Mouse (Mus musculus): Measurements from ENCODE around the gene Fos. TPM values are rescaled to one million over a fixed set of nuclear protein-coding genes. Genes with fewer than 3 reads are reported as not detected.
"Not testable (repeated sequence)": the region's sequence is repeated elsewhere in the genome, so short reads cannot be mapped to it uniquely, and the experiment has no call there.

Gene Fos
- polyA plus RNA-seq, 1 experiment from 2014 or later, result 33.8 TPM

- Histone ChIP-seq H3K4me1 (ENCODE audit: insufficient read depth, low read depth, low read length) (peaks cover 9% of the 10 kb centered on the region; the same call in 1 of the 2 replicates), H3K9me3 (ENCODE audit: low read length) (no peaks in the 10 kb centered on the region), H3K27ac (ENCODE audit: low read length) (peak overlapping the region; percentile 34), H3K9ac (replicated peaks; ENCODE audit: low read depth) (no peak overlapping the region), H3K27me3 (replicated peaks; ENCODE audit: insufficient read depth, low read length) (no peaks in the 10 kb centered on the region), H3K36me3 (ENCODE audit: insufficient read depth, low read length) (no peaks in the 10 kb centered on the region), H3K4me3 (ENCODE audit: low read depth, low read length) (no peak overlapping the region), H3K4me2 (replicated peaks; ENCODE audit: low read depth, low read length) (no peak overlapping the region)
- no peak for TF ChIP-seq CTCF (IDR thresholded peaks at IDR 0.05)
- no peak for TF ChIP-seq EP300 (IDR thresholded peaks at IDR 0.05)
- 50% methylated on average over 14 of the region's 14 CpGs for WGBS
- ATAC-seq (no peak), DNase-seq (ENCODE audit: low spot score) (peak; percentile 46)
Measured at GRCm38 (mm10) chr12:85523421-85524192, 49.9 kb downstream of the Fos start.

- H3K9ac ChIP-seq (replicated peaks; ENCODE audit: low read depth), result no peak overlapping the region
- no peak for ATAC-seq
- no peak overlapping the region for H3K4me2 ChIP-seq (replicated peaks; ENCODE audit: low read depth, low read length)
- H3K27ac ChIP-seq (ENCODE audit: low read length), result no peak overlapping the region
- DNase-seq (ENCODE audit: low spot score), result no peak
- H3K9me3 ChIP-seq (ENCODE audit: low read length), result no peaks in the 10 kb centered on the region
- H3K36me3 ChIP-seq (ENCODE audit: insufficient read depth, low read length), result no peaks in the 10 kb centered on the region
- no peaks in the 10 kb centered on the region for H3K27me3 ChIP-seq (replicated peaks; ENCODE audit: insufficient read depth, low read length)
- 55% methylated on average over 8 of the region's 8 CpGs for WGBS
- H3K4me1 ChIP-seq (ENCODE audit: insufficient read depth, low read depth, low read length), result peaks cover 9% of the 10 kb centered on the region; the same call in 1 of the 2 replicates
- TF ChIP-seq CTCF (IDR thresholded peaks at IDR 0.05) (no peak), EP300 (IDR thresholded peaks at IDR 0.05) (no peak)
- H3K4me3 ChIP-seq (ENCODE audit: low read depth, low read length), result no peak overlapping the region
Measured at GRCm38 (mm10) chr12:85524193-85524858, 50.6 kb downstream of the Fos start.

- not testable (repeated sequence) for H3K4me2 ChIP-seq (replicated peaks; ENCODE audit: low read depth, low read length); H3K4me3 ChIP-seq (ENCODE audit: low read depth, low read length); H3K9ac ChIP-seq (replicated peaks; ENCODE audit: low read depth); H3K27me3 ChIP-seq (replicated peaks; ENCODE audit: insufficient read depth, low read length); H3K27ac ChIP-seq (ENCODE audit: low read length); ATAC-seq; H3K9me3 ChIP-seq (ENCODE audit: low read length); H3K36me3 ChIP-seq (ENCODE audit: insufficient read depth, low read length); H3K4me1 ChIP-seq (ENCODE audit: insufficient read depth, low read depth, low read length); DNase-seq (ENCODE audit: low spot score)
- WGBS, result 60% methylated on average over 11 of the region's 11 CpGs
Measured at GRCm38 (mm10) chr12:85524859-85525495, 51.3 kb downstream of the Fos start.

Other genes with a start within 250 kb of the Fos start
- gene Mlh3, start 203.3 kb upstream of the Fos start, polyA plus RNA-seq (2015; fragmentation: Nextera tagmentation; extraction: Ambion mirVana), result 4.2 and 5.0 TPM in 2 replicates
- 54.9 and 68.2 TPM in 2 replicates for gene Acyp1, start 185.5 kb upstream of the Fos start, polyA plus RNA-seq (2015; fragmentation: Nextera tagmentation; extraction: Ambion mirVana)
- 2.6 and 2.7 TPM in 2 replicates for gene Zc2hc1c, start 185.3 kb upstream of the Fos start, polyA plus RNA-seq (2015; fragmentation: Nextera tagmentation; extraction: Ambion mirVana)
- gene Nek9, start 134.5 kb upstream of the Fos start, polyA plus RNA-seq (2015; fragmentation: Nextera tagmentation; extraction: Ambion mirVana), result 11.1 and 11.5 TPM in 2 replicates
- 329 and 354 TPM in 2 replicates for gene Tmed10, start 99.0 kb upstream of the Fos start, polyA plus RNA-seq (2015; fragmentation: Nextera tagmentation; extraction: Ambion mirVana)
- gene Jdp2, start 125.1 kb downstream of the Fos start, polyA plus RNA-seq (2015; fragmentation: Nextera tagmentation; extraction: Ambion mirVana), result 1.2 and 1.4 TPM in 2 replicates
- gene Batf, start 212.8 kb downstream of the Fos start, polyA plus RNA-seq (2015; fragmentation: Nextera tagmentation; extraction: Ambion mirVana), result 27.9 and 28.6 TPM in 2 replicates